Mouse (Mus musculus): Measurements from ENCODE around the gene Polr2c. TPM values are rescaled to one million over a fixed set of nuclear protein-coding genes. Genes with fewer than 3 reads are reported as not detected.
A peak's percentile ranks its signal among the peaks of the same experiment; 100 is the strongest.

Polr2c gene
- polyA plus RNA-seq, 1 experiment, result 4.1 TPM

- Histone ChIP-seq H3K4me1 (ENCODE audit: control insufficient read depth) (peaks cover 29% of the 10 kb centered on the region), H3K9me3 (ENCODE audit: control insufficient read depth, low read length) (peaks cover 7% of the 10 kb centered on the region; the same call in 1 of the 2 replicates), H3K27me3 (ENCODE audit: control insufficient read depth) (peaks cover 86% of the 10 kb centered on the region), H3K36me3 (ENCODE audit: control insufficient read depth) (no peaks in the 10 kb centered on the region), H3K4me3 (replicated peaks) (no peak overlapping the region)
- TF ChIP-seq TAL1 (IDR thresholded peaks at IDR 0.05; ENCODE audit: low read length) (no peak), GATA1 (IDR thresholded peaks at IDR 0.05; ENCODE audit: low read length) (no peak)
Observed at GRCm38 (mm10) chr8:94914256-94914655, 57.0 kb downstream of the Polr2c start.

GRCm38 (mm10) chr8:94914701-94915101, 57.5 kb downstream of the Polr2c start:
- peaks cover 26% of the 10 kb centered on the region for H3K4me1 ChIP-seq (ENCODE audit: control insufficient read depth)
- H3K4me3 ChIP-seq (replicated peaks), result no peak overlapping the region
- H3K27me3 ChIP-seq (ENCODE audit: control insufficient read depth), result peaks cover 90% of the 10 kb centered on the region
- TF ChIP-seq TAL1 (IDR thresholded peaks at IDR 0.05; ENCODE audit: low read length) (no peak), GATA1 (IDR thresholded peaks at IDR 0.05; ENCODE audit: low read length) (no peak)
- H3K9me3 ChIP-seq (ENCODE audit: control insufficient read depth, low read length), result peaks cover 7% of the 10 kb centered on the region; the same call in 1 of the 2 replicates
- H3K36me3 ChIP-seq (ENCODE audit: control insufficient read depth), result no peaks in the 10 kb centered on the region

GRCm38 (mm10) chr8:94916311-94916959, 59.2 kb downstream of the Polr2c start:
- Histone ChIP-seq H3K4me1 (ENCODE audit: control insufficient read depth) (peaks cover 26% of the 10 kb centered on the region), H3K4me3 (replicated peaks) (no peak overlapping the region), H3K27me3 (ENCODE audit: control insufficient read depth) (peaks cover 87% of the 10 kb centered on the region)

DNA sequence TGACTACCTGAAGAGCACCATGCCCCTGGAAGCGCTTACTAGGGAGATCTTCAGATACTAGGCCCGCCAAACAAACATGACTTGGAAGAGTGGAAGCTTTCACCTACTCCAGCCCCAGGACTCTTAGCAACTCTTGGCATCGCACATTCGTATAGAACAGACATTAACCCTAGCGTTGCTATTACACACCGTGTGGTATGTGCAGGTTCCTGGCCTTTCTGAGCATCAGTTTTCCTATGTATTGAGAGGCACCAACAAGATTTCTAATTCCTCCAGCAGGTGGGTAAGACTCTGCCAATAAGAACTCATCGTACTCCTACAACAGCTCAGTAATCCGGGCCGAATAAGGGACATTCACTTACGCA, 59.7 kb downstream of the Polr2c start:
- Histone ChIP-seq H3K4me3 (replicated peaks) (peak overlapping the region; percentile 62), H3K27me3 (ENCODE audit: control insufficient read depth) (peaks cover 82% of the 10 kb centered on the region), H3K4me1 (ENCODE audit: control insufficient read depth) (peaks cover 28% of the 10 kb centered on the region), H3K9me3 (ENCODE audit: control insufficient read depth, low read length) (peaks cover 7% of the 10 kb centered on the region; the same call in 1 of the 2 replicates), H3K36me3 (ENCODE audit: control insufficient read depth) (no peaks in the 10 kb centered on the region)
- TF ChIP-seq GATA1 (IDR thresholded peaks at IDR 0.05; ENCODE audit: low read length), result no peak
- TF ChIP-seq TAL1 (IDR thresholded peaks at IDR 0.05; ENCODE audit: low read length), result no peak

More at GRCm38 (mm10) chr8:94916311-94916959, 59.2 kb downstream of the Polr2c start:
- Histone ChIP-seq H3K9me3 (ENCODE audit: control insufficient read depth, low read length) (peaks cover 7% of the 10 kb centered on the region; the same call in 1 of the 2 replicates), H3K36me3 (ENCODE audit: control insufficient read depth) (no peaks in the 10 kb centered on the region)
- TF ChIP-seq TAL1 (IDR thresholded peaks at IDR 0.05; ENCODE audit: low read length) (no peak), GATA1 (IDR thresholded peaks at IDR 0.05; ENCODE audit: low read length) (no peak)

DNA sequence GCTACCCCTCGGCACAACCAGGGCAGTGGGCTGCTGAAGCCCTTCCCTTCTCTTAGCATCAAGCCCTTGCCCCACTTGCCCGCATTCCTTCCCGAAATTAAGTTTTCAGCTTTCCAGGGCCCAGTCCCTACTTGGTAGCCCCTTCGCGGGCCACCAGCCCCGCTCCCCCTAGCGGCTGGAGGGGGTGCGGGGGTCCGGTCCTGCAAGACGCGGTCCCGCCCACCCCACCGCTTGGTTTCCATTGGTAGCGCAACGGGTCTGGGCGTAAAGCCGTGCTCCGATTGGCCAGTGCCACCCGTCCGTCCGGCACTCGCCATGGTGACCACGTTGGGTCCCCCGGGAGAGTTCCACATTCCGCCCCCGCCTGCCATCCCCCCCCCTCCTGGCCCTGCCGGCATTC, 60.1 kb downstream of the Polr2c start:
- peak overlapping the region; percentile 62 for H3K4me3 ChIP-seq (replicated peaks)
- peaks cover 32% of the 10 kb centered on the region for H3K4me1 ChIP-seq (ENCODE audit: control insufficient read depth)
- TF ChIP-seq TAL1 (IDR thresholded peaks at IDR 0.05; ENCODE audit: low read length), result no peak
- TF ChIP-seq GATA1 (IDR thresholded peaks at IDR 0.05; ENCODE audit: low read length), result no peak
- no peaks in the 10 kb centered on the region for H3K36me3 ChIP-seq (ENCODE audit: control insufficient read depth)
- peaks cover 7% of the 10 kb centered on the region; the same call in 1 of the 2 replicates for H3K9me3 ChIP-seq (ENCODE audit: control insufficient read depth, low read length)
- H3K27me3 ChIP-seq (ENCODE audit: control insufficient read depth), result peaks cover 78% of the 10 kb centered on the region

DNA sequence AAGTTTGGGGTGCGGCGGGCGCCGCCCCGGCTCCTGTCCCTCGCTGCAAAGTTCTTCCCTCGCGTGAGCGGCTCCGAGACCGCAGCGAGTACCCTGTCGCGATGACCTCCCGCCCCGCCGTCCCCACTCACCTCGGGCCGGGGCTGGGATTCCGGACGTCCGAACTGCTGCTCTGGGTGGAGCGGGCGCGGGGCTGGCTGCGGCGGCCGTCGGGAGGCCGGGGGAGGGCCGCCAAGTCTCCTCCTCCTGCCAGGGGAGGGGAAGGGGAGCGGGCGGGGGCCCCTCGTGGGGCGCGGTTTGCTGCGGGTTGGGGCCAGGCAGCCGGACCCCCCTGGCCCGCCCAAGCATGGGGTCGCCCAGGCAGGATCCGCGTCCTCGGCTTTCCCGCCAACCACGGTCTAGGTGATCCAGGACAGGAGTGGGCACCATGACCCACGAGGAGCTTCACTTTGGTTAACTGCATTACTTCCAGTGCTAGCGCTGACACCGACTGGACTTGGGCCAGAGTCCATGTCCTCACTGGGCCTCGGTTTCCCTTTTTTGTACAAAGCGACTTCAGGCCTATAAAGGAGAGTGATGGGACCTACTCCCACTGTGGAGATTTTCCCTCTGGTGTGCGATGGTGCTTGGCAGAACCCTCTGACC, 60.7 kb downstream of the Polr2c start, which contains the start of gene Ccdc102a:
Gene Ccdc102a, minus strand, starts transcription at position 248 of the 645 bp plus-strand sequence.
- Histone ChIP-seq H3K27me3 (ENCODE audit: control insufficient read depth) (peaks cover 72% of the 10 kb centered on the region), H3K36me3 (ENCODE audit: control insufficient read depth) (no peaks in the 10 kb centered on the region), H3K9me3 (ENCODE audit: control insufficient read depth, low read length) (peaks cover 5% of the 10 kb centered on the region; the same call in 1 of the 2 replicates), H3K4me1 (ENCODE audit: control insufficient read depth) (peaks cover 38% of the 10 kb centered on the region), H3K4me3 (replicated peaks) (peak within 1 kb of the TSS; percentile 62)
- TF ChIP-seq TAL1 (IDR thresholded peaks at IDR 0.05; ENCODE audit: low read length) (no peak), GATA1 (IDR thresholded peaks at IDR 0.05; ENCODE audit: low read length) (no peak)

DNA sequence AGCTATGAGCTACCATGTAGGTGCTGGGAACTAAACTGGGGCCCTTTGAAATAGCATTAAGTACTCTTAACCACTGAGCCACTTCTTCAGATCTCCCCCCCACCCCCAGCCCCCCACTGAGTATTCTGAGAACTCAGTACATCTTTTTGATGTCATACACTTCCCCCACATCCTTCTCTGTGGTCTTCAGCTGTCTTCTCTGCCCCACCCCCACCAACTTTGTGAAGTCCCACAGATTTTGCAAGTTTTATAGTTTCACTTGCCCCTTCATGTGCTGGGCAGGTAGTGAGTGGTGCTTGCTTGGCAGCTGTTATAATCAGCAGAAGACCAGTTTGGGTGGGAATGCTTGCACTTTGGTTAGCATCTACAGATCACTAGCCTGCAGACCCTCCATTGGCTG, 62.0 kb downstream of the Polr2c start:
- Histone ChIP-seq H3K36me3 (ENCODE audit: control insufficient read depth) (no peaks in the 10 kb centered on the region), H3K4me1 (ENCODE audit: control insufficient read depth) (peaks cover 37% of the 10 kb centered on the region), H3K4me3 (replicated peaks) (no peak overlapping the region), H3K9me3 (ENCODE audit: control insufficient read depth, low read length) (no peaks in the 10 kb centered on the region; the same call in 1 of the 2 replicates), H3K27me3 (ENCODE audit: control insufficient read depth) (peaks cover 59% of the 10 kb centered on the region)
- no peak for TF ChIP-seq TAL1 (IDR thresholded peaks at IDR 0.05; ENCODE audit: low read length)
- TF ChIP-seq GATA1 (IDR thresholded peaks at IDR 0.05; ENCODE audit: low read length), result no peak

GRCm38 (mm10) chr8:94922176-94922575, 64.9 kb downstream of the Polr2c start:
- Histone ChIP-seq H3K27me3 (ENCODE audit: control insufficient read depth) (peaks cover 30% of the 10 kb centered on the region), H3K9me3 (ENCODE audit: control insufficient read depth, low read length) (no peaks in the 10 kb centered on the region; the same call in 1 of the 2 replicates), H3K4me3 (replicated peaks) (no peak overlapping the region), H3K36me3 (ENCODE audit: control insufficient read depth) (no peaks in the 10 kb centered on the region), H3K4me1 (ENCODE audit: control insufficient read depth) (peaks cover 29% of the 10 kb centered on the region)
- TF ChIP-seq TAL1 (IDR thresholded peaks at IDR 0.05; ENCODE audit: low read length) (no peak), GATA1 (IDR thresholded peaks at IDR 0.05; ENCODE audit: low read length) (no peak)

- H3K4me1 ChIP-seq (ENCODE audit: control insufficient read depth), result peaks cover 25% of the 10 kb centered on the region
- H3K9me3 ChIP-seq (ENCODE audit: control insufficient read depth, low read length), result no peaks in the 10 kb centered on the region; the same call in 1 of the 2 replicates
- no peak for TF ChIP-seq GATA1 (IDR thresholded peaks at IDR 0.05; ENCODE audit: low read length)
- TF ChIP-seq TAL1 (IDR thresholded peaks at IDR 0.05; ENCODE audit: low read length), result no peak
- no peak overlapping the region for H3K4me3 ChIP-seq (replicated peaks)
- H3K36me3 ChIP-seq (ENCODE audit: control insufficient read depth), result no peaks in the 10 kb centered on the region
- peaks cover 26% of the 10 kb centered on the region for H3K27me3 ChIP-seq (ENCODE audit: control insufficient read depth)
Observed at GRCm38 (mm10) chr8:94922602-94923001, 65.4 kb downstream of the Polr2c start.

Other genes starting within 250 kb of the Polr2c start
- gene Arl2bp, start 190.8 kb upstream of the Polr2c start, polyA plus RNA-seq (2012), result 2.4 and 3.1 TPM in 2 replicates
- not detected in 2 replicates for gene Pllp, start 161.2 kb upstream of the Polr2c start, polyA plus RNA-seq (2012)
- 0.09 and 0.23 TPM in 2 replicates for gene Ccl22, start 111.9 kb upstream of the Polr2c start, polyA plus RNA-seq (2012)
- gene Cx3cl1, start 85.4 kb upstream of the Polr2c start, polyA plus RNA-seq (2012), result 0.01 TPM in 1 of 2 replicates, not detected in the other
- not detected in 2 replicates for gene Ccl17, start 47.0 kb upstream of the Polr2c start, polyA plus RNA-seq (2012)
- gene Coq9, start 19.1 kb upstream of the Polr2c start, polyA plus RNA-seq (2012), result 6.4 and 9.5 TPM in 2 replicates
- gene Ciapin1, start 19.1 kb upstream of the Polr2c start, polyA plus RNA-seq (2012), result 37.6 and 98.2 TPM in 2 replicates
- 11.8 and 12.5 TPM in 2 replicates for gene Dok4, start 18.9 kb downstream of the Polr2c start, polyA plus RNA-seq (2012)
- 0.02 and 0.06 TPM in 2 replicates for gene Ccdc102a, start 60.6 kb downstream of the Polr2c start, polyA plus RNA-seq (2012)
- 0.03 TPM in 1 of 2 replicates, not detected in the other for gene Adgrg5, start 66.2 kb downstream of the Polr2c start, polyA plus RNA-seq (2012)
- gene Adgrg1, start 117.3 kb downstream of the Polr2c start, polyA plus RNA-seq (2012), result 14.3 and 18.4 TPM in 2 replicates
- 0.08 and 0.17 TPM in 2 replicates for gene Adgrg3, start 160.2 kb downstream of the Polr2c start, polyA plus RNA-seq (2012)
- not detected in 2 replicates for gene Drc7, start 197.7 kb downstream of the Polr2c start, polyA plus RNA-seq (2012)
- 2.6 and 3.9 TPM in 2 replicates for gene Katnb1, start 223.7 kb downstream of the Polr2c start, polyA plus RNA-seq (2012)